Mouse (Mus musculus) testis, postnatal 10 days (tissue): ENCODE data around the gene Rnf166.

Source experiments
- DNase-seq: peaks from one replicate; pipeline ENCODE4 v3.0.0; 2021; ENCODE audit warnings: low spot score

The Rnf166 gene

GRCm38 (mm10) chr8:122437708-122438331 lies 38.0 kb downstream of the Rnf166 start:
- no peak for DNase-seq

- DNase-seq, result no peak
These were observed 39.2 kb downstream of the Rnf166 start for GRCm38 (mm10) chr8:122436586-122437125.

- no peak for DNase-seq
These were observed 39.7 kb downstream of the Rnf166 start for GRCm38 (mm10) chr8:122436146-122436545.

GRCm38 (mm10) chr8:122435375-122435774 lies 40.5 kb downstream of the Rnf166 start:
- no peak for DNase-seq

- DNase-seq, result no peak
These were observed 42.5 kb downstream of the Rnf166 start for GRCm38 (mm10) chr8:122433269-122433905.

- peak; percentile 84 for DNase-seq
These were observed 43.2 kb downstream of the Rnf166 start, which contains the start of gene Cyba for GRCm38 (mm10) chr8:122432443-122433268. Gene Cyba (minus strand): TSS chr8:122432930.

- peak; percentile 71 for DNase-seq
These were observed 44.0 kb downstream of the Rnf166 start for GRCm38 (mm10) chr8:122431694-122432442.

- DNase-seq, result no peak
These were observed 45.2 kb downstream of the Rnf166 start for GRCm38 (mm10) chr8:122430646-122431045.

GRCm38 (mm10) chr8:122430058-122430636 lies 45.7 kb downstream of the Rnf166 start:
- no peak for DNase-seq

- DNase-seq, result no peak
These were observed 47.7 kb downstream of the Rnf166 start for GRCm38 (mm10) chr8:122428163-122428562.

- no peak for DNase-seq
These were observed 48.3 kb downstream of the Rnf166 start for GRCm38 (mm10) chr8:122427607-122428006.

GRCm38 (mm10) chr8:122426145-122426544 lies 49.7 kb downstream of the Rnf166 start:
- DNase-seq, result no peak

- peak; percentile 60 for DNase-seq
These were observed 52.2 kb downstream of the Rnf166 start for GRCm38 (mm10) chr8:122423659-122424058.

- DNase-seq, result no peak
These were observed 52.6 kb downstream of the Rnf166 start for GRCm38 (mm10) chr8:122423217-122423616.

- DNase-seq, result no peak
These were observed 54.3 kb downstream of the Rnf166 start, which contains the start of gene Il17c for GRCm38 (mm10) chr8:122421376-122422070. Gene Il17c (plus strand): TSS chr8:122422020.

- no peak for DNase-seq
These were observed 55.8 kb downstream of the Rnf166 start for GRCm38 (mm10) chr8:122419881-122420555.
